Mouse (Mus musculus) thymus, postnatal 0 days (tissue): ENCODE measurements around the gene Trim40. TPM values are rescaled to one million over a fixed set of nuclear protein-coding genes. Genes with fewer than 3 reads are reported as not detected.
A peak's percentile ranks its signal among the peaks of the same experiment; 100 is the strongest.

ENCODE experiments used
- DNase-seq: peaks from one replicate; pipeline ENCODE4 v3.0.0-alpha.2; 2015; ENCODE audit warnings: low spot score
- polyA plus RNA-seq: library from polyadenylated mRNA; unstranded; fragments of >200 nt; fragmentation: Nextera tagmentation; extraction: Ambion mirVana; gene quantifications from 2 replicates; pipeline ENCODE4 v1.2.1, GENCODE M21; 2015

Gene Trim40
- 0.16 and 0.28 TPM in 2 replicates for polyA plus RNA-seq

DNA sequence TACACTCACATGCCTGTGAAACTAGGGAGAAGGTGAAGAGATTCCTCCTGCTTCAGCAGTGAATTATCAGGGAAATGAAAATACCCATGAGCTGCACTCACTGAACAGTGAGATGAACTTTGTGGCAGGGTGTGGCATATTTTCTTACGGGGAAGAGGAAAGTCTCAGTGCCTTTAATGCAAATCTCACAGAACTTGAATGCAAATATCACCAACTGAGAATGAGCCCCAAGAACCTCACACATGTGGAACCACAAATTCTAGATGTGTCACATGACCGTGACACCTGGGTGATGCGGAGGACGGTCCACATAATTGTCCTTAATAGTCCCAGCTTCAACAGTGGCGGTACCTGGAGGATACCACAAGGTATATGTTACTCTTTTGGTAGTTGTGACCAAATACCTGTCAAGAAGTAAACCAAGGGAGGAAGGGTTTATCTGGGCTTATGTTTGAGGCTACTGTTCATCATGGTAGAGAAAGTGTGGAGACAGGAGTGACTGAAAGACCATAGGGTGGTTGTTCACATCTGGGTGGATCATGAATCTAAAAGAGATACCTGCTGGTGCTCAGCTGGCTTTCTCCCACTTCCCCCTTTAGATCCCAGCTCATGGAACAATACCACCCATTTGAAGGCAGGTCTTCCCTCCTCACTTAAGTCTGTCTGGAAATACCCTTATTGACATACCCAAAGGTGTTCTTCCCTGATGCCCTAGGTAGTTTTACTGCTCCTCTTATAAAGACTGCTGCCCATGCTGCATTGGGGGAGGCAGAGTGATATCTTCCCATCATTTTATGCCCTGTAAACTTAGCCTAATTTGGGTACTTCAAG is at the start of gene Trim40:
Gene Trim40, minus strand, starts transcription at position 51 of the 831 bp plus-strand sequence.
- DNase-seq: no peak

DNA sequence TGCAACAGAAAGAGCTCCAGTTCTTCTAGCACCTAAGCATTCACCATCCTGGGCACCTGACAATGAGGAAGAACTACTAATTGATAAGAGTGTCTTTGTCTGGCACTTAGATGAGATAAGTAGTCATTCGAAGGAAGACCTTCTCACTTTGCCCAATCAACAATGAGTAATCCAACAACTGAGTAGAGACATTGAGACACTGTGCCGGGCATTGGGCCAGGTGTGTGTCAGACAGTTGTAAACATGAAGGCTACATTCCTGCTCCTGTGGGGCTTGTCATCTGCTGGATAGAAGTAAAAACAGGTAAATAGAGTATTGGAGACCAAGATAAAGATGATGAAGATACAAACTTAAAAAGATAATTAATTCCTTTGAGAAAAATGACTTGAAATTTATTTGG is 48.1 kb upstream of the Trim40 start:
- DNase-seq: no peak

DNA sequence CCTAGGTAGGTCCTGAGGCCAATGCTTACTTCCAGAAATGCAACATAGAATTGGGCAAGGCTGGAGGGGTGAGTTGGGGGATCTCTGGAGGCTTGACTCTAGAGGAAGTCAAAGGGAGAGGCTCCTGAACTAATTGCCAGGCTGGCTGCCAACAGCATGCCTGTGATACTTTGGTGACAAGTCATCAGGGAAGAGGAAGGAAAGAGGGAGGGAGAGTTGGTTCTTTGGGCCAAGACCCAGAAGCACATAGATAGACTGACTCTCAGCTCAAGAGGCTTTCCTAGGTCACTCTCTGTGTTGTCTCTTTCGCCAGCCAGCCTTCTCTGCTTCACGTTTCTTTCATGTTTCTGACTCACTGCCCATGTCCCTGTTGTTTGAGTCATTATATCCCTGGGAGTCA is 41.9 kb upstream of the Trim40 start:
- DNase-seq: no peak

GRCm38 (mm10) chr17:36931130-36931529 is 41.2 kb upstream of the Trim40 start:
- no peak for DNase-seq

GRCm38 (mm10) chr17:36930233-36930632 is 40.3 kb upstream of the Trim40 start:
- no peak for DNase-seq

- DNase-seq: no peak
Measured at GRCm38 (mm10) chr17:36929236-36929932, 39.5 kb upstream of the Trim40 start.

GRCm38 (mm10) chr17:36927496-36928120 is 37.7 kb upstream of the Trim40 start:
- DNase-seq: no peak

- no peak for DNase-seq
Measured at GRCm38 (mm10) chr17:36923491-36923890, 33.6 kb upstream of the Trim40 start.

GRCm38 (mm10) chr17:36922715-36923114 is 32.8 kb upstream of the Trim40 start:
- DNase-seq: no peak

DNA sequence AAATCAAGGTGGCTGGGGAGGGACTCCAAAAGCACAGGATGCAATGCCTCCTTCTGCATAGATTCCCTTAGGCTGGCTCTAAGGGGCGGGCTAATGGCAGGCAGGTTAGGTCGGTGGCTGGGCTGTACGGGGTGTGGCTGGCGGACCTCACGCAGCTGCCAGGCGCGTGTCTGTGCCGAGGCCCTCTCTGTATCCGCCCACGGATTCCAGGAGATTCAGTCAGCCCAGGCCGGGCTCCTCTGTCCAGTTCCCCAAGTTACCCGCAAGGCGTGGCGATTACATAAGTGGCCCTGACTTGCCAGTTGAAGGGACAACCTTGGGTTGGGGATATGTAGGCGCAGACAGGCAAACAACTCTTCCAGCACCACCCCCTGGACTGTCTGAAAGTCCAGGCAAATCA is 30.3 kb upstream of the Trim40 start:
- no peak for DNase-seq

DNA sequence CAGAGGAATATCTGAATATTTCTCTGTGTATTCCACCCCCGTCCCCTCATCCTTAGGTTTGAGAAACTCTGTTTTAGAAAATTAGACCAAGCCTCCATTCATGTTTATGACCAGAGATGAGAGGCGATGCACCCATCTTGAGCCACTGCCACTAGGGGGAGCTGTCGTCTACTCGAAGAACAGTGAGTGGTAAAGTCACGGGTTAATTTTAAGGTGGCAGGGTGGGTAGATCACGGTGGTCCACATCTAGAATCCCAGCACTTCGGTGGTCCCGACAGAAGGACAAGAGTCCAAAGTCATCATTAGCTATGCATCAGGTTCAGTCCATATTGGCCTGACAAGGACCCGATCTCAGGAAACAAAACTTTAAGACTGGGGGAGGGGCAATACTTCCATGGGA is 25.2 kb upstream of the Trim40 start:
- DNase-seq: peak; percentile 63

GRCm38 (mm10) chr17:36914108-36914507 is 24.2 kb upstream of the Trim40 start:
- peak; percentile 72 for DNase-seq

DNA sequence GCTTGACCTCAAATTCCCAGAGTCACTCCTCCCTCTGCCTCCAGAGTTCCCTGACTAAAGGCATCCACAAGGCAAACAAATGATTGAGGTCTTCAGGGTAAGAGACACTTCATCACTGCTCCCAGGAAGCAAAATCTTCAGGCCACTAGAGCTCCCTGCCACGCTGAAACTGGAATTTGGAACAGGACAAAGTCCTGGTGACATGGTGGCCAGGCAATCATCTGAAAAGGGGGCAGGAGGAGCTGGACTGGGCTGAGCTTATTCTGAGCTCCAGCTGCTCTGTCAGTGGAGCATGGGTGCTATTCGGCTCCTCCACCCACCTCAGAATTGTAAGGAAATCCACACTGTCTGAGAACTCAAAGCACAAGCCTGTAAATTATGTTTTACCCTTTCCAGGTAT is 22.1 kb upstream of the Trim40 start:
- no peak for DNase-seq

GRCm38 (mm10) chr17:36909802-36910201 is 19.9 kb upstream of the Trim40 start:
- no peak for DNase-seq

DNA sequence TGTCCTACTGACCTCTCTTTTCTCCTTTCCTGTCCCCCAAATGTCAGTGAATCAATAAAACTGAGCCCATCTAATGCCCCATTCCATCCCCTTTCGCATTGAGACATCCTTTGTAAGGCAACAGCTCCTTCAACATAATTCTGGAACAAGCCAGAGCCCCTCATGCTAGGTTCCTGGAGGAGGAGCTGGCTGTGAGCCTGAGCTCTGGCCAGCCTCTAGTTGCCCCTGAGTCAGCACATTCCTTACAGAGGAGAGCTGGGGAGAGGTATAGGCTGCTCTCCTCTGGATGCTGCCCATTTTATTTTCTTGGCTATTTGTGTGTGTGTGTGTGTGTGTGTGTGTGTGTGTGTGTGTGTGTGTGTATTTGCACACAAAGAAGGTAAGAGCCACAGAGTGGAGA is 18.3 kb upstream of the Trim40 start:
- DNase-seq: no peak

DNA sequence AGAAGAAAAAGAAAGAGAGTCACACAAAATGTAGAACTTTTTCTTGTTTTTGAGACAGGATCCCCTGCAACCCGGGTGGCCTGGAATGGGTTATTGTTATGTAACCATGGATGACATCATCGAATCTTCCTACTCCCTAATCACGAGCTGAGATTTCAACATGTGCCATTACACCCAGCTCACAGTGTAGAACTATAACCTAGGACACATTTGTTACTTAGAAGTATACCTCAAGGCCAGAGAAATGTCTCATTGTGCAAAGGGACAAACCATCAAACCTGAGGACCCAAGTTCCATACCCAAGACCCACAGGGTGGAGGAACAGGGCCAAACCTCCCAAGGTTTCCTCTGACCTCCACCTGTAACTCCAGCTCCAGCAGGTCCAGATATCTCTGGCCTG is 13.7 kb upstream of the Trim40 start:
- no peak for DNase-seq

GRCm38 (mm10) chr17:36900691-36901090 is 10.8 kb upstream of the Trim40 start:
- peak; percentile 5 for DNase-seq

GRCm38 (mm10) chr17:36900001-36900400 is 10.1 kb upstream of the Trim40 start:
- DNase-seq: no peak

- DNase-seq: no peak
Measured at GRCm38 (mm10) chr17:36899376-36899775, 9.5 kb upstream of the Trim40 start.

DNA sequence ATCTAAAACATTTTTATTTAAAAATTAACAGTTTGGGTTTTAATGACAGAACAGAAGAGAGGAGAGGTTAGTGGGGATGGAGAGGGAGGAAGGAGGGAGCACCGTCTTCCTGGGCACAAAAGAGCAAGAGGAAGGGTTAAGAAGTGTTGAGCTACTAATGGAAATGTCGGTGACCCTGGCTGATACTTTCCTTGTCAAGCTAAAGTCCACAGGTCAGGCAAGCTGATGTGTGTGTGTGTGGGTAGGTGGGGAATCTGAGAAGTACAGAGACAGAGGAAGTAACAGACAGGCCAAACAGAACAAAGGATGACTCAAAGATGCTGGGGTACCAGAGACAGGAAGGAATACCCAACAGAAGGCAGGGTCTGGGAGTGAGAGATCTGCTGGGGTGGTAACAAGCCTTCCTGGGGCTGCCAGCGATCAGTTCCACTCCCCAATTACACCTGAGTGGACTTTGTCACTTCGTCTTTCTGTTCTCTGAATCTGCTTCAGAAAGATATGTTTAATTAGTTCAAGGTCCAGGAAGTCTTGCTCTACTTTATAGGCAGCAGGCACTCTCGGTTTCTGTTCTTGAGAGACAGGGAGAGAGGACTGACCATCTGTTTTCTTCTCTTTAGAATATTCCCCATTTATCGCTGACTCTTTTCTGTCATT is 7.8 kb upstream of the Trim40 start, which contains the start of gene Trim31:
Gene Trim31, plus strand, starts transcription at position 567 of the 654 bp plus-strand sequence.
- DNase-seq: no peak

- DNase-seq: no peak
Measured at GRCm38 (mm10) chr17:36897065-36897464, 7.1 kb upstream of the Trim40 start.

- DNase-seq: no peak
Measured at GRCm38 (mm10) chr17:36896583-36896982, 6.7 kb upstream of the Trim40 start.
